Mouse (Mus musculus) c-Kit-positive CD71-positive TER-119-negative erythroid progenitor cells, embryonic 14.5 days (primary cell): ENCODE measurements around the gene Cxcl17.
"Not testable (repeated sequence)": the region's sequence is repeated elsewhere in the genome, so short reads cannot be mapped to it uniquely, and the experiment has no call there.

Source experiments
- DNase-seq: peaks from one replicate; pipeline ENCODE4 v3.0.0-alpha.2; 2013; ENCODE audit warnings: low read depth

The Cxcl17 gene

DNA sequence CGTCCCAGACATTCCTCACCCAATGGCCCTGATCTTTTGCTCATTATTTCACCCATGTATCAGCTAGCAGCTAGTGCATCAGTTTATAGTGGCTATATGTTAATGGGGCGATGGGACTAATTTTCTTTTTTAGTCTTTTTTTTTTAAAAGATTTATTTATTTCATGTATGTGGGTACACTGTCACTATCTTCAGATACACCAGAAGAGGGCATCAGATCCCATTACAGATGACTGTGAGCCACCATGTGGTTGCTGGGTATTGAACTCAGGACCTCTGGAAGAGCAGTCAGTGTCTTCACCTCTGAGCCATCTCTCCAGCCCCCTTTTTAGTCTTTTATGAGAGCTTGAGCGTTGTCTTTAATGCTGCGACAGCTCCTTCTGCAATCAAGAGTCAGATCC, 13.7 kb upstream of the Cxcl17 start:
- not testable (repeated sequence) for DNase-seq

DNA sequence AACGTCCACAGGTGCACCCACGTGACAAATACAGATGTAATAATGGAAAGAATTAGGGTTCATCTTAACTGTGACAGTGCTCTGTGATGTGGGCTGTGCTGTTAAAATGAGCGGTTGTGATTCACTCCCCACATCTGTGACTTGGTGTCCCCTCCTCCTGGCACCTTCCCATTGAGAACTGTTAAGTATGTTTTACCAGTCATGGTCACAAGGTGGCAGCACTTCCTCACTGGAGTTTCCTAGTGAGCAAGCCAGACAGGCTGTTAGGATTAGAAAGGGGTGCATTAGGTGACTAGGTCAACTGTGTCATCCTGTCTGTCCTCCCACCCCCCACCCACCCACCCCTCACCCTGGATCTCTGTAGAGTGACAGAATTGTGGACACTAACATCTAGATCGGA, 11.7 kb upstream of the Cxcl17 start:
- peak; percentile 71 for DNase-seq

DNA sequence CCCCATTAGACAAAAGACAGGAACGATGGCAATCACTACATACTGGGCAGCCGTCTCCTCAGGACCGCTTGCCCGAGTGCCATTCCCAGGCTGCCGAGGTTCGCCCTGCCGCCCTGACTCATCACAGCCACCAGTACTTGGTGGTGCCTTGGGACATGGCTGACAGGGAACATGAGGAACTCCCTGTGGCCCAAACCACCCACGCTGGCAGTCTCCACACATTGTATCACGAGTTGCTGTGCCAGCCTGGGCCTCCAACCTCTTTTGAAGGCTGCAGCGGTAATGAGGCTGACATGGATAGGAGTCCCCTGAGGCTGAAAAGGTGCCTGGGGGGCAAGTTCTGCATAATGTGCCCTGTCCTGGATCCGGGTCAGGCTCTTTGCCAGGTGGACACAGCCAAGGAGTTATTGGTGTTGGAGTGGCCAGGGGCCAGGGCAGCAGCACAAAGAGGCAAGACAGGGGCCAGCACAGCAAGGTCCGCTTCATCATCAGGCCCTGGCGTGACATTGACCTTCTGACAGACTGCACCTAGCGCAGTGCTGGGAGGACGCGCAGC, 9.7 kb upstream of the Cxcl17 start:
- DNase-seq, result no peak

DNA sequence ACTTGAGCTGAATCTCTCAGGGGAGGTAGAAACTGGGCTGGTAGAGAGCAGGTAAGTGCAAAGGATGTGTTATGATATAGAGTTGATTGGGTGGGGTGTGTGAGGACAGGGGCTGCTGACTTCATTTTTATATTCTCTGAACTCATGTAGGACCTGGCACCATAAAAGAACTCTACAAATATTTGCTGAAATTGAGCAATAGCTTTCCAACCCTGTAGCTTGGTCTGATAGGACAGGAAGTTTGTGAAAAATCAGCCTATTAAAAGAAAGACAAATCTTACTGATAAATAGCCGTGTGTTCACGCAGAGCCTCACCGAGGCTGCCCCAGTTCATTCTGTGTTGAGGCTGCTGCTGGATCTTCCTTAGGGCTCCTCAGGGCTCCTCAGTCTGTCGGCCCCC, 7.3 kb upstream of the Cxcl17 start:
- DNase-seq, result no peak

DNA sequence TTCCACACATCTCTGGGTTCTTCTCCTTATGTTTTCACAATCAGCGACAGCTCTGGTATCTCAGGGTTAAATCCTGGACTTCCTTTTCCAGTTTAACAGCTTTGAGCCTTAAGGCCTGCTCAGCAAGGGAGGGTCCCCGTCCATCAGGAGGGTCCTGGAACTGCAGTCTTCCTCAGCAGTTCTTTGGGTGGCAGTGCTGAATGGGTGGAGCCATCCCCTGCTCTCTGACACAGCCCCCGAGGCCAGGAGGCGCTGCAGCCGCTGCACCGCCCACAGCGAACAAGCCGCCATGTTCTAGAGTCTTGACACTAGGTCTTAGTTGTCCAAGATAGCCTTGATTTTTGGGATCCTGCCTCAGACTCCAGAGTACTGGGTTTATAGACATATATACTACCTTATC, 6.8 kb upstream of the Cxcl17 start:
- no peak for DNase-seq

DNA sequence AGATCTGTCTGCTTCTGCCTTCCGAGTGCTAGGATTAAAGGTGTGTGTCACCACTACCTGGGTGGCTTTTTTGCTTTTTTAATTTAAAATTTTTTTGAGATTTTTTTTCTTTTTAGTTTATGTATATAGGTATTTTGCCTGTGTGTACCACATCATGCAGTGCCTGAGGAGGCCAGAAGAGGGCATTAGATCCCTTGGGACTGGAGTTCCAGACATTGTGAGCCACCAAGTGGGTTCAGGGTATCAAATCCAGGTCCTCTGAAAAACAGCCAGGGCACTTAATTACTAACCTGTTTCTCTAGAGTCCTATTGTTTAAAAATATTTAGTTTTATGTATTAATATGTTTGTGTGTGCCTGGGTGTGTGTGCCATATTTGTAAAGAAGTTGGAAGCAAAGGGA, 4.9 kb upstream of the Cxcl17 start:
- no peak for DNase-seq

DNA sequence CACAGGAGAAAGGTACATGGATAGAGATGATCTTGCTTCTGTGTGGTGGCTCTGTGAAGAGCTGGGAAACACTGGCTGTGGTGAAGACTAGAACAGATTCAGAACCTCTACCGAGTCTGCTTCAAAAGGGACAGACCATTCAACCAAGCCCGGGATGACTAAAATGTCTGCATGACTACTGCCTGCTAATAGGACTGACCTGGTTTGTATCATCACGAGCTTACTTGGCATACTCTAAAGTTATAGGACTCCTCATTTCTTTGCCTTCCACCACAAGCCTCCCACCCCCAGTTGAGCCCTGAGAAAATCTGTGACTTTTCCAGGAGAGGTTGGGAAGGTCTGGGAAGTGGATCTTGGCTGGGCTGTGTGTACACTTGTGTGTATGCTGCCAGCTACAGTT, 825 bp downstream of the Cxcl17 start:
- no peak for DNase-seq

DNA sequence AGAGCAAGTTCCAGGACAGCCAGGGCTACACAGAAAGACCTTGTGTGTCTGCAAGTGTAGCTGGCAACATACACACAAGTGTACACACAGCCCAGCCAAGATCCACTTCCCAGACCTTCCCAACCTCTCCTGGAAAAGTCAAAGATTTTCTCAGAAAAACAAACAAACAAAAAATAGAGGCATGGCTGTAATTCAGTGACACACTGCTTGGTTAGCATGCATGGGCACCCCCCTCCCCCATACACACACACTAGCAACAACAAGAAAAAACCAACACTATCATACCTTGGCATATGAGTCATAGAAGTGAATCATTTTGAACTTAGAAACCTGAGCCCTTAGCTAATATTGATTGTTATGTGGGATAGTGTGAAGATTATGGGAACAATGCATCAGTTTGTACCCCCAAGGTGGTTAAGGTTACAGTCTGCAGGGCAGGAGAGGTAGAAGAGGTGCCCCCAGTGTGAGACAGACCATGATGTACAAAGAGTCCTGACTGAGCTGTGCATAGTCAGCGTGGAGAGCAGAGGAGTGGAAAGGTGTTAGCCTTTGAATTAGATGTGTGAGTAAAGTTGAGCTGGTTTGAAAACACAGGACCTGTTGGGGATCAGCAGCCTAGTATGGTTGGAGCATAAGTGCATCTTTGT, 1.6 kb downstream of the Cxcl17 start:
- DNase-seq, result no peak

DNA sequence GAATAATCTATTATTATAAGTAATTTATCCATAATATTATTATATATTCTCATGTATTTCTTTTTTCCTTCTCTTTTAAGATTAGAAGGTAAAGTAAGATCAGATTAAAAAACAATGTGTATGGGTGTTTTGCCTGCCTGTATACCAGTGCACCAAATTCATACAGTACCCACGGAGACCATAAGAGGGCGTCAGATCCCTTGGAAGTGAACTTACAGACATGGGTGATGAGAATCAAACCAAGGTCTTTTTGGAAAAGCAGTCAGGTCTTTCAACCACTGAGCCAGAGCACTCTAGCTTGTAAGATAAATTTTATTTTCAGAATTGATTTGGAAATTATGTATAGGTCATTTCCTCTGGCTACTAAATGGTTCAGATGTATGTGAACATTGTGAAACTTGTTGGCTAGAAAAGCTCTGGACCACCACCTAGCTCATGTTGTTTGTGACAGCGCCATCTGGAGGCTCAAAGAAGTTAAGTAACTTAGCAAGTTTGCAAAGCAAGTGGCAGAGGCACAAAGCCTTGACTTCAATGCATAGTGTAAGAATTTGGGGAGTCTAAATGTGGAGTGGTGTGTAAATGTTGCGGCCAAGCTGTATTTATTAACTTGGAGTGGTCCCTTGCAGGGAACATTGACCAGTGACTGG, 3.4 kb downstream of the Cxcl17 start:
- DNase-seq, result no peak

DNA sequence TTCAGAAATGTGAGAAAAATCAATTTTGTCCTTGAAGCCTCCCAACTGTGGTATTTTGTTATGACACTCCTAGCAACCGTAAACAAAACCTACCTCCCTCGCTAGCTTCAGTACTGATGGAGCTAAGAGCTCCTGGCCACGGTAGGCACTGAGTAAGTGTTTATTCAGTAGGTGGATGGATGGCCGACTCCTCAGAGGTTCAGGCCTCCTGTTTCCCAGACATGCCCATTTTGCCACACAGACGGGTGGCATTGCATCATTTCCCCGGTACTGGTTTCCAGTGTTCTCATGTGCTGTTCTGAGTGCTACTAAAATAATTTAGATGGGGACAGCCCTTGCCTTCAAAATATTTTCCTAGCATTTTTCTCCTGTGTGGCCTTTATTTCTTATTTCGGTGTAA, 6.2 kb downstream of the Cxcl17 start:
- no peak for DNase-seq

DNA sequence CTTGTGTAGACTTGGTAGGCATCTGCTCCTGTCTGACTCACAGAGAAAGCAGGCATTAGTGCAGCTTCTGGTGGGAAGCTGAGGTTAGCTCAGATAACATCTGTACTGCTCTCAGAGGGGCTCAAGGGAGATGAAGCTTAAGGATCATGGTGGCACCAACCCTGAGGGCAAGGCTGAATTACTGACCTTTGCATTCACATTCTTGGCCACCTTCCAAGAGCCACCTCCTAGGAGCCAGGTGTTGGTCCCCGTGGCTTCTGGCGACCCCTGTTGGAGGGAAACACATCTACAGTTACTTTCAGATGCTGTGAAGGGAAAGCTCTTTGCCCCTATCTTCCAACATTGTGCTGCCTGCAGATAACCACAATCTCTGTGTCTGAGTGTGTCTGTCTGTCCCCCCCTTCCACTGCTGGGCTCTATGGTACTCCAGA, 10.0 kb downstream of the Cxcl17 start:
- no peak for DNase-seq

DNA sequence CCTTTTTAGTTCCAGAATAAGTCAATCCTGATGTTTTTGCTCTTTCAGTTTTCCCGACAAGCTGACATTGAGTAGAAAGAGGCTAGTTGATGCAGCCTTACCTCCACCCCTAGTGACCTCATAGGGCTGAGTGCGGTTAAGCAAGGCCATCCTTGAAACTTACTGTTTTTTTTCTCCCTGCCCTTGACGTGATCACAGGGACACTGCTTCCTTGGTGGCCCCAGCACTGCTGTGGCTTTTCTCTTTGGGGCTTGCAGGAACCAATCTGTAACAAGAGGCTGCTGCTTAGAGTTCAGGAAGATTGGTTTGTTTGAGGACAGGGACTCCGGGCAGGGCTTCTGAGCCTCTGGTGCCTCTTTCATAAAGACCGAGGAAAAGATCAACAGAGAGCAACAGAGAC, 10.7 kb downstream of the Cxcl17 start:
- DNase-seq, result no peak

DNA sequence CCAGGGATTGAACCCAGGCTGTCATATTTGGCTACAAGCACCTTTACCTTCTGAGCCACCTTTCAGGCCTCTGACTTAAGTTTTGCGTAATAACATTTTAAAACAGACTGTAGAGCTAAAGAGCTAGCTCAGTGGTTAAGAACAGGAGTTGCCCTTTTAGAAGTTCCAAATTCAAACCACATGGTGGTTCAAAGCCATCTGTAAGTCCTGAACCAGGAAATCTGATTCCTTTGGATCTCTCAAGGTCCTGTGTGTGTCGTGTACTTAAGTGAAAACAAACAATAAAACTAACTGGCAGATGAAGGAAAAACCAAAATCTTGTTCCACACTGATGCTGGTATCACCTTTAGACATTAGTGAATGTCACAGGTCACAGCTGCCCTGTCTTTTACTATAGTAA, 11.1 kb downstream of the Cxcl17 start:
- no peak for DNase-seq

DNA sequence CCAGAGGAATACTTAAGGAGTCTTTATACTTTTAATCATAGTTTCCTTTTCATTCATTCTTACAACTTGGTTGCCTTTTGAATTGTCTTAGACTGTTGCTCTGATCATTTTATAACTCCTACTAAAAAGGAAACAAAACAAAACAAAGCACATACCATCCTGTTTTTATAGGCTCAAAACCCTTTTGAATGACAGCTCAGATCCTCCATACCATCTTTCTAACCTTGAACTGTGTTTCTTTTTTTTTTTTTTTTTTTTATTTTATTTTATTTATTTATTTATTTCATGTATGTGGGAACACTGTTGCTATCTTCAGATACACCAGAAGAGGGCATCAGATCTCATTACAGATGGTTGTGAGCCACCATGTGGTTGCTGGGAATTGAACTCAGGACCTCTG, 13.7 kb downstream of the Cxcl17 start:
- DNase-seq, result not testable (repeated sequence)

DNA sequence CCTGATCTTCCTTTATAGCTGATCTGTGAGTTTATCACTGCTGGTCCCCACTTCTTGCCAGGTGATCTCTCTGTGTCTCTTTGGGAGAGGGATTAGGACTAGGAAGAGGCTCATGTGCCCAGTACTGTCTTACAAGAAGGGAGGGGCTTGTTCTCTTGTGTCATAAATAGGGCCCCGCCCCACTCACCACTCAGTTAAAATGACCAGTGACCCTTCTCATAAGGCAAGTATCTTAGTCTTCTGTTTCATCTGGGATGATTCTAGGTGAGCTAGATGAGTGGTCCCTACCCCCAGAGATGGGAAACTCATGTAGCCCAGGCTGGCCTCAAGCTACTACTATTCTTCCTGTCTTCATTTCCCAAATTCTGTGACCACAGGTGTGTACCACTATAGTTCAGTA, 14.1 kb downstream of the Cxcl17 start, which contains the start of gene Lipe:
TSS of gene Lipe (minus strand) at position 101 of the 400 bp plus-strand sequence.
- DNase-seq, result no peak

DNA sequence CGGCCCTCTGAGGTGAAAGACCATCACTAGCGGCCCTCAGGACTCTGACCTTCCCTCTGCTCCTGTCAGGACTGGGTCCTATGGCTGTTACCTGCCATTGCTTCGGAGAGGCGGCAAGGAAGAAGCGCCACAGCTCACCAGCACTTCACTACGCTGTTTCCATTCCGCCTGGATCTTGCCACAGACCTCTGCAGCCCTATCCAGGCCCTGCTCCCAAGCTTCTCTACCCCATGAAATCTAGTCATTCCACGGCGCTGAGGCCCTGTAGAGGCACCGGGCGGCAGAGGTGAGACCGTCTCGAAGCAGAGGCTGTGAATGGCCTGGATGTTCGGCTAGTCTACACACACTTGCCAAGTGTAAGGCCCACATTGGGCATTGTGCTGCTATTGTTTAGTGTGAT, 16.1 kb downstream of the Cxcl17 start:
- DNase-seq, result no peak

DNA sequence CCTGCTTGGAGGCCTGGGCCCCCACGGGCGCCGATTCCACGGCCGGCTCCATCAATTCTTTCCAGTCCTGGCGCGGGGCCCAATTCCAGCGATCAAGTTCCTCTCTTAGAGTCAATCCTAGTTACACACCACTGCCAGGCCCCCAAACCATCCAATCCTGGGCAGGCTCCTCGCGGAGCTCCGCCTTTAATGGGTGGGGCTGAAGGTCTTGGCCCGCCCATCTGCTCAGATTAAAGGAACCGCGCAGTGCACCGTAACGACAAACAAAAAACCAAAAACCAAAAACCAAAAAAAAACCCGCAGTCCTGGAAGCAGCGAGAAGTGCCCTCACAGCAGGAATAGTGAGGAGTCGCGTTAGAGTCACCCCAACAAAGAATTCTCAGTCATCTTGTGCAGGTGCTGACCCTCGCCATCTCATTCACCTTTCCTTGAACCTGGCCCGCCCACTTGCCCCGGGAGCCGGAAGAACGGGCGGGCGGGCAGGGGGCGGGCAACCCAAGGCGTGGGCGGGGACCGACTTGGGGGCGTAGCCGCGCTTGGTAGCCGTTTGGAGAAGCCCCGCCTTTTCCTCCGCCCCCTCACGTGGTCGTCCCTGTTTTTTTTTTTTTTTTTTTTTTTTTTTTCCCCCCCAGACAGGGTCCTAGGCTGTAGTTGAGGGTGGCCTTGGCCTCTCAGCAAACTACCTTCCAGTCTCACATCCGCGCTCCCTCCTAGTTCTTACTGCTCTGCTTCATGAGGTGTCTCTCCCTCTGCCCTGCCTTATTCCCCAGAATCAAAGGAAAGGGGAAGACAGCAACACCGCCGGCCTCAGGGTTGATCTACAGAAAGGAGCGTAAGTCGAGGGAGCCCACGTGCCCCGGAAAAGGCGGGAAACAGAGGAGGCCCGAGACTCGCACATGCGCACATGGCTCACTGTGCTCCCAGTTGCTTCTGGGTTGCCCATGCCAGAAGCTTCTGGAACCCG, 16.8 kb downstream of the Cxcl17 start:
- DNase-seq, result peak; percentile 92

DNA sequence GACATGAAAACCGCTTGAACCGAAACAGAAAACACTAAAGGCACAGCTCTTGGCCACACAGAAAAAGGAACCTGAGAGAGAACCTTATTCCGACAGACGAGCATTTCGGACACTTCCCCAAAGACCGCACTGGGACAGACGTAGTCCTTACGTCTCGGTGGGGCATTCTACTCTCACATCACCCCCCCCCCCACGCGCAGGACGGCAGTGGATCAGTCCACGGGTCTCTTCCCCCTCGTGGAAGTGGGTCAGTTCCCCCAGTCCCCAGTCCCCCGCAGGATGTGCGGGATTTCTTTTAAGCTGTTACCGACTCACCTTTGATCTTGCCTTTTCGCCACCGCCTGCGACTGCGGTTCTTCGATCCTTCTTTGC, 17.5 kb downstream of the Cxcl17 start:
- DNase-seq, result no peak

DNA sequence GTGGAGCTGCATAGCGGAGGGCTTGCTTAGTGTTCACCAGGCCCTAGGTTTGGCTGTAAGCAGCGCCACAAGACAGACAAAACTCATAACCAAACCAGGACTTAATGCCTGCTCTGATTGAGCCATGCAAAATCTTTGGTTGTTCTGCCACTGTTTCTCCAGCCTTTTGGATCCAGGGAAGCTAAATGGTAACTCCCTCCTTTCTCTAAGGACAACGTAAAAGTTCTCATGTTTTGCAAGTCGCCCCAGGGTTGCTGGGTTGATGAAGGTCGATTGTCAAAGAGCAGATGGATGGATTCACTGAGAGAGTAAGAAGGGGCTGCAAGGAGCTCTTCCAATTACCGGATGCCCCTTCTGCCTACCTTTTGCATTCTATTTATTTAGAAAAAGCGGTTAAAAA, 17.9 kb downstream of the Cxcl17 start:
- DNase-seq, result no peak

DNA sequence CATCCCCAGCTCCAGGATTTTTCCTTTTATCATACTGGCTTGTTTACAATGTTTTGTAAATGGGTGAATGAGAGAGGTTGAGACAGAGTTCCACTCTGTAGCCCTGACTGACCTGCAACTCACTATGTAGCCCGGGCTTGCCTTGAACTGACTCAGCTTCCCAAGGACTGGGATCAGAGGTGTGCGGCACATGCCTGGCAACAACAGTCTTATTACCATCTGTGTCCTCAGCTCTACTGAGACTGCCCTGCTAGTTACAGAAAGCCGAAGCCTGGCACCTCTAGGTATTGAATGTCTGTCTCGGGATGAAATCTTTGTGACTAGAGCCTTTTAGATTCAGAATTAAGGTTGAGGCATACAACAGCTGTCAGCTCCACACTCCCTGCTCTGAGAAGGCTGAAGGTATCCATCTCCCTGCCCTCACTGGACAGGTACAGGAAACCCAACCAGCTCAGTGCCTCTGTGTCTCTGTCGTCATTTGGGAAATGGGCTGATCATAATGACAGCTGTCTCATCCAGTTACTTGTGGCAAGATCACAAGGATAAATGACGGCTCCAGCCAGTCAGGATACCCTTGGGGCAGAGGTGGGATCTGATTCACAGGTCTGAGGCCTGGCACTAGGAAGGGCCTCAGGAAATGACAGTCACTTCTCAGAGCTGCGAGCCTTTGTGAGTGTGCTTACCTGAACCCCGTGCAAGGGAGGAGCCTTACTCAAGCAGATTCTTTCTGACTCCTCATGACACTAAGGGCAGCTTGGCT, 19.1 kb downstream of the Cxcl17 start:
- no peak for DNase-seq

DNA sequence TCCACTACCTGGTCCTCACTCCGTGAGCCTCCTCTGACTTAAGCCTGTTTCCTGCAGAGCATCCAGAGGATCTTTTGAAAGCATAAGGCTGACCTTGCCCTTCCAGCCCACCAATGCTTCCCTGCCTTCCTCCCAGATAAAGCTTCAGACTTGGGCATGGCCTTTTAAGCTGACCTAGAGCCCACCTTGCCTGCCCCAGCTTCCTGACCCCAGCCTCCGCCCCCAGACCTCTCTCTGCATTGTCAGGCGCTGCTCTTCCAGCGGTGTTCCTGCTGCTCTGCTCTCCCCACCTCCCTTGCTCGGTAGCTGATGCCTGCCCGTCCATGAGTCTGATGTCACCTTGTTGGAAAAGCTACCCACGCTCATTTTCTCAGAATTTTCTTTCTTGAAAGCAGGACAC, 19.8 kb downstream of the Cxcl17 start:
- DNase-seq, result no peak
